Mouse (Mus musculus) stomach, postnatal 0 days (tissue): ENCODE data around the gene Tmem37. TPM values are rescaled to one million over a fixed set of nuclear protein-coding genes. Genes with fewer than 3 reads are reported as not detected.
"Not testable (repeated sequence)": the region's sequence is repeated elsewhere in the genome, so short reads cannot be mapped to it uniquely, and the experiment has no call there.

Experiments used
- ATAC-seq: fragments of 200-750 bp; cut with Nextera tagmentation; 2 replicates; pipeline ENCODE4 v1.8.0; 2017; ENCODE audit not compliant: low FRiP score, low TSS enrichment
- DNase-seq: peaks from one replicate; pipeline ENCODE4 v3.0.0-alpha.2; 2016; ENCODE audit warnings: low spot score
- H3K27ac ChIP-seq: fragments of 300-500 bp; sonication (generic); replicated peaks from 2 replicates; pipeline ENCODE4 v1.5.1; 2014; ENCODE audit warnings: mild to moderate bottlenecking, control low read depth
- H3K27me3 ChIP-seq: fragments of 300-500 bp; sonication (generic); 2 replicates; pipeline ENCODE4 v1.6.1; 2014; ENCODE audit warnings: low read length; ENCODE audit not compliant: control insufficient read depth, insufficient read depth
- H3K36me3 ChIP-seq: fragments of 300-500 bp; sonication (generic); 2 replicates; pipeline ENCODE4 v1.6.1; 2014; ENCODE audit warnings: low read length, mixed read lengths; ENCODE audit not compliant: control insufficient read depth, insufficient read depth
- H3K4me1 ChIP-seq: fragments of 300-500 bp; sonication (generic); replicated peaks from 2 replicates; pipeline ENCODE4 v1.6.1; 2014; ENCODE audit warnings: antibody characterized with exemption; ENCODE audit not compliant: control insufficient read depth, insufficient read depth
- H3K4me2 ChIP-seq: fragments of 300-500 bp; sonication (generic); replicated peaks from 2 replicates; pipeline ENCODE4 v1.6.1; 2014; ENCODE audit warnings: low read depth, mild to moderate bottlenecking, control low read depth, moderate library complexity
- H3K4me3 ChIP-seq: fragments of 300-500 bp; sonication (generic); 2 replicates; pipeline ENCODE4 v1.5.1; 2014; ENCODE audit warnings: low read depth, low read length, control low read depth
- H3K9ac ChIP-seq: fragments of 300-500 bp; sonication (generic); 2 replicates; pipeline ENCODE4 v1.6.1; 2014; ENCODE audit warnings: mild to moderate bottlenecking, low read length, control low read depth, mixed read lengths
- H3K9me3 ChIP-seq: fragments of 300-500 bp; sonication (generic); 2 replicates; pipeline ENCODE4 v1.6.1; 2016; ENCODE audit warnings: low read length; ENCODE audit not compliant: control insufficient read depth
- CTCF ChIP-seq: IDR thresholded peaks from 2 replicates; pipeline ENCODE4 v1.5.1; 2016; ENCODE audit warnings: antibody characterized with exemption, low read depth, mild to moderate bottlenecking, moderate library complexity
- EP300 ChIP-seq: optimal IDR thresholded peaks from 2 replicates; pipeline ENCODE3; 2016; ENCODE audit warnings: antibody characterized with exemption
- WGBS: fragments of 180-500 bp; shearing (Covaris S2); extraction: QIAGEN DNeasy Blood & Tissue Kit; methylation state at CpG from one replicate; pipeline ENCODE4 v1.1.7; 2014; 5-methylcytosine and 5-hydroxymethylcytosine counted together
- polyA plus RNA-seq: library from polyadenylated mRNA; unstranded; fragments of >200 nt; fragmentation: Nextera tagmentation; extraction: Ambion mirVana; gene quantifications from 2 replicates; pipeline ENCODE4 v1.2.1, GENCODE M21; 2015

The Tmem37 gene
- polyA plus RNA-seq, 1 experiment from 2014 or later, result 8.8 TPM

GRCm38 (mm10) chr1:120100456-120101226, 26.8 kb upstream of the Tmem37 start:
- Histone ChIP-seq H3K4me2 (no peak overlapping the region), H3K9me3 (no peaks in the 10 kb centered on the region), H3K4me1 (no peaks in the 10 kb centered on the region), H3K27me3 (no peaks in the 10 kb centered on the region), H3K4me3 (no peak overlapping the region), H3K27ac (no peak overlapping the region), H3K9ac (no peak overlapping the region), H3K36me3 (no peaks in the 10 kb centered on the region)
- DNase-seq (no peak), ATAC-seq (no peak)
- 78% methylated on average over 8 of the region's 8 CpGs for WGBS
- no peak for TF ChIP-seq CTCF
- no peak for TF ChIP-seq EP300

GRCm38 (mm10) chr1:120099483-120099882, 25.6 kb upstream of the Tmem37 start:
- no peak overlapping the region for H3K27ac ChIP-seq
- H3K4me3 ChIP-seq, result no peak overlapping the region
- H3K4me2 ChIP-seq, result no peak overlapping the region
- H3K9me3 ChIP-seq, result no peaks in the 10 kb centered on the region
- H3K4me1 ChIP-seq, result no peaks in the 10 kb centered on the region
- no peaks in the 10 kb centered on the region for H3K27me3 ChIP-seq
- ATAC-seq, result peak; percentile 38; the same call in 1 of the 2 replicates
- WGBS, result 63% methylated on average over 6 of the region's 6 CpGs
- TF ChIP-seq EP300 (no peak), CTCF (no peak)
- no peak overlapping the region for H3K9ac ChIP-seq
- H3K36me3 ChIP-seq, result no peaks in the 10 kb centered on the region
- DNase-seq, result no peak

GRCm38 (mm10) chr1:120098327-120098726, 24.5 kb upstream of the Tmem37 start:
- no peak for ATAC-seq
- TF ChIP-seq EP300, result no peak
- TF ChIP-seq CTCF, result peak; percentile 85
- no peaks in the 10 kb centered on the region for H3K36me3 ChIP-seq

GRCm38 (mm10) chr1:120094920-120095319, 21.0 kb upstream of the Tmem37 start:
- H3K4me1 ChIP-seq, result no peaks in the 10 kb centered on the region
- ATAC-seq, result no peak
- TF ChIP-seq EP300, result no peak
- TF ChIP-seq CTCF, result no peak

More at GRCm38 (mm10) chr1:120098327-120098726, 24.5 kb upstream of the Tmem37 start:
- Histone ChIP-seq H3K27ac (no peak overlapping the region), H3K4me3 (no peak overlapping the region), H3K9ac (no peak overlapping the region), H3K27me3 (no peaks in the 10 kb centered on the region), H3K9me3 (no peaks in the 10 kb centered on the region), H3K4me2 (no peak overlapping the region), H3K4me1 (no peaks in the 10 kb centered on the region)
- DNase-seq, result peak; percentile 70
- WGBS, result 10% methylated on average over 7 of the region's 7 CpGs

GRCm38 (mm10) chr1:120093482-120094134, 19.7 kb upstream of the Tmem37 start:
- not testable (repeated sequence) for H3K4me3 ChIP-seq, H3K27me3 ChIP-seq, H3K27ac ChIP-seq, H3K9ac ChIP-seq, H3K4me1 ChIP-seq, H3K4me2 ChIP-seq, H3K36me3 ChIP-seq, H3K9me3 ChIP-seq
- peak; percentile 93 for TF ChIP-seq CTCF
- 51% methylated on average over 11 of the region's 14 CpGs for WGBS
- DNase-seq (peak; percentile 88), ATAC-seq (peak; percentile 64)

More at GRCm38 (mm10) chr1:120094920-120095319, 21.0 kb upstream of the Tmem37 start:
- no peak overlapping the region for H3K27ac ChIP-seq
- H3K4me2 ChIP-seq, result no peak overlapping the region
- H3K27me3 ChIP-seq, result no peaks in the 10 kb centered on the region
- H3K4me3 ChIP-seq, result no peak overlapping the region
- no peaks in the 10 kb centered on the region for H3K9me3 ChIP-seq
- H3K36me3 ChIP-seq, result no peaks in the 10 kb centered on the region
- H3K9ac ChIP-seq, result no peak overlapping the region
- DNase-seq, result no peak
- 61% methylated on average over 3 of the region's 3 CpGs for WGBS
